Mouse (Mus musculus): Measurements from ENCODE around the gene Dnah2. TPM values are rescaled to one million over a fixed set of nuclear protein-coding genes. Genes with fewer than 3 reads are reported as not detected.

Dnah2 gene
- polyA plus RNA-seq, 1 experiment from 2014 or later: 6.9 TPM

DNA sequence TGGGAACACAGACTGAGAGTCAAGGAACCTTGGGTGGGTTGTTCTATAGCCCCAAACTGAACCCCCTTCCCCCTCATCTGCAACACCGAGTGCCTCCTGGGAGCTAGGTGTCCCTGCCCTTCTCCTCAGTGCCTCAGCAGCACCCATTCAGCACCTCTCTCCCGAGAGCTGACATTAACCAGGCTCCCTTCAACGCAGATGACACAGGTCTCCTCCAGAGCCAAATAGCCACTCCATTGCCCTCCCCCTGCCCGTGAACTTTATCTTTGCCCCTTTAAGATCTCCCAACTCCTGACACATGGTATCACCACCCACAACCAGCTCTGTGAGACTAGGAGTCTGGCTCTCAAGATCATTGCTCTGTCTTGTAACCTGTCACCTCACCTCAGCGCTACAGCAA, 10.3 kb upstream of the Dnah2 start:
- Histone ChIP-seq H3K27me3 (ENCODE audit: control insufficient read depth, insufficient read depth, low read length) (no peaks in the 10 kb centered on the region; the same call in 1 of the 2 replicates), H3K4me2 (ENCODE audit: low read depth, low read length) (peak overlapping the region; percentile 91), H3K4me1 (ENCODE audit: control insufficient read depth, insufficient read depth, low read length) (peaks cover 53% of the 10 kb centered on the region), H3K9me3 (ENCODE audit: control insufficient read depth, low read length) (no peaks in the 10 kb centered on the region), H3K36me3 (ENCODE audit: control insufficient read depth, insufficient read depth, low read length) (peaks cover 7% of the 10 kb centered on the region), H3K9ac (replicated peaks; ENCODE audit: low read depth, low read length) (peak overlapping the region; percentile 88), H3K4me3 (ENCODE audit: low read depth, low read length) (peak overlapping the region; percentile 87), H3K27ac (ENCODE audit: low read depth, low read length) (no peak overlapping the region; the same call in 1 of the 2 replicates)
- ATAC-seq (ENCODE audit: low read depth): no peak; the same call in 1 of the 2 replicates
- 14% methylated on average over 5 of the region's 5 CpGs for WGBS

DNA sequence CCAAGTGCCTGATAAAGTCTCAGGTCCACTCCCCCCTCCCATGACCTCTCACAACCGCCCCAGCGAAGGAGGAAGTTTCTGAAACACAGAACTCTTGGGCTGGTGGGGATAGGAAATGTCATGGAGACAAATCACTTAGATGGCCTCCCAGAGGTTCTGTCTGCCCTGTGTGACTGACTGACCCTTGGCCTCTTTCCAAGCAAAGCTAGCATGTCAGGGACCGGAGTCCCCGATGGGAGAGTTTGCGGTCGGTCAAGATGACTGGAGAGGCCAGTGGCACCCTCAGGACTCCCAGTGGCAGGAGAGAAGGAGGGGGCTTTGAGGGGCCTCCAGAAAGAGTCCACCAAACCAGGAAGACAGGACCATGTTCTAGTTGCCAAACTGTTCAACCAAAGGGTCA, 9.8 kb upstream of the Dnah2 start:
- Histone ChIP-seq H3K4me1 (ENCODE audit: control insufficient read depth, insufficient read depth, low read length) (peaks cover 58% of the 10 kb centered on the region), H3K27me3 (ENCODE audit: control insufficient read depth, insufficient read depth, low read length) (no peaks in the 10 kb centered on the region; the same call in 1 of the 2 replicates), H3K36me3 (ENCODE audit: control insufficient read depth, insufficient read depth, low read length) (peaks cover 7% of the 10 kb centered on the region), H3K4me2 (ENCODE audit: low read depth, low read length) (peak overlapping the region; percentile 91), H3K4me3 (ENCODE audit: low read depth, low read length) (peak overlapping the region; percentile 87), H3K9me3 (ENCODE audit: control insufficient read depth, low read length) (no peaks in the 10 kb centered on the region), H3K9ac (replicated peaks; ENCODE audit: low read depth, low read length) (peak overlapping the region; percentile 88), H3K27ac (ENCODE audit: low read depth, low read length) (no peak overlapping the region)
- WGBS: 21% methylated on average over 6 of the region's 6 CpGs
- no peak for ATAC-seq (ENCODE audit: low read depth)

DNA sequence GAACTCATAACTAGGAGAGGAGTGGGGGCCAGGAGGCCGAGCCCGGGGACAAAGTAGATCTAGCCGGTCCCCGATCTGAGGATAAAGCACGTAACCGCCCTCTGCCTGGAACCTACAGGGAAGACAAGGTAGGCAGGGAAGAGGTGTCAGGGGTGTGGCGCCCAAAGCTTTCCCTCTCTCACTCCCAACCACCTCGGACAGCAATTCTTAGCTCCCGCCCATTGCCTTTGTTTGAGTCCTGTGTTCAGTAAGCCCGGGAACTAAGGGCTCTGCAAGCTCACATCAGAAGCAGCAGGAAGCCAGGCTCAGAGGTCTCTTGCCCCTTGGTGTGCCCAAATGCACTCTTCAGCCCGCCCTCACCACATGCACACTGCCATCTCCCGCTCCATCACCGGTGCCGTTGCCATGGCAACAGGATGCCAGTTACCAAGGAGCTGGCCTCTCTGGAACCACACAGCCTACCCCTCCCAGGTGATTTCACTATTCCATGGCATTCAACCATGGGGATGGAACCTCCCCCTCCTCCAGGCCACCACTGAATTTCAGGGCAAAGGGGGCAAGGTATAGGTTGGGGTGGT, 8.6 kb upstream of the Dnah2 start:
- Histone ChIP-seq H3K9ac (replicated peaks; ENCODE audit: low read depth, low read length) (peak overlapping the region; percentile 37; the same call in 1 of the 2 replicates), H3K27me3 (ENCODE audit: control insufficient read depth, insufficient read depth, low read length) (no peaks in the 10 kb centered on the region; the same call in 1 of the 2 replicates), H3K4me1 (ENCODE audit: control insufficient read depth, insufficient read depth, low read length) (peaks cover 71% of the 10 kb centered on the region), H3K27ac (ENCODE audit: low read depth, low read length) (no peak overlapping the region; the same call in 1 of the 2 replicates), H3K9me3 (ENCODE audit: control insufficient read depth, low read length) (no peaks in the 10 kb centered on the region), H3K4me3 (ENCODE audit: low read depth, low read length) (peak overlapping the region; percentile 87), H3K36me3 (ENCODE audit: control insufficient read depth, insufficient read depth, low read length) (peaks cover 6% of the 10 kb centered on the region), H3K4me2 (ENCODE audit: low read depth, low read length) (peak overlapping the region; percentile 91)
- ATAC-seq (ENCODE audit: low read depth): no peak
- 15% methylated on average over 14 of the region's 14 CpGs for whole genome bisulfite sequencing

DNA sequence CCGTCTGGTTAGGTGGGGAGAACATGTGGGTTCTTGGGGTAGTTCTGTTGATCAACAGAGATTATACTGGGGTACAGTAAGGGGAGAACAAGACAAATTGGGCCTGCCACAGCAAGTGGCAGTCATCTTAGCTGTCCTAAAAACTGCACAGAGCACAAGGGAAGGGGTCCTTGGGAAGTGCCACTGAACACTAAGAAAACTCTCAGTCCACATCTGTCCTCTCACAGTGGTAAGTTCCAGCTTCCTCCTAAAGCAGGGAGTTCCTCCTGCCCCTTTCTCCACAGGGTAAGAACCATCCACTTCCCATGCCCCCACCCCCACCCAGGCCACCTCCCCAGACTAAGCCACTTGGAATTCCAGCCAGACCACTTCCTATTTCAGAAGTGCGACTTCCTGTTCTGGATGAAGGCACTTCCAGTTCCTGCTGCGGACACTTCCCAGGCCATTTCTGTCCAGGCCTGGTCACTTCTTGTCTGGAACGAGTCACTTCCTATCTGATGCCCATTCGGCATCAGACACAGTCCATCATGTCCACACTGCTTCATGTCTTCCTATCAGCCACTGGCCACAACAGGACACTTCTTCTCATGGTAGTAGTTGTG, 5.7 kb upstream of the Dnah2 start:
- H3K9ac ChIP-seq (replicated peaks; ENCODE audit: low read depth, low read length): no peak overlapping the region
- no peak for ATAC-seq (ENCODE audit: low read depth)
- no peak overlapping the region for H3K4me3 ChIP-seq (ENCODE audit: low read depth, low read length)
- WGBS: 75% methylated on average over 5 of the region's 5 CpGs
- no peaks in the 10 kb centered on the region for H3K9me3 ChIP-seq (ENCODE audit: control insufficient read depth, low read length)
- H3K4me2 ChIP-seq (ENCODE audit: low read depth, low read length): no peak overlapping the region
- 0 out of 2 replicates have a peak overlapping the region, but pooled peaks have one; percentile 35 for H3K27ac ChIP-seq (ENCODE audit: low read depth, low read length)
- no peaks in the 10 kb centered on the region for H3K27me3 ChIP-seq (ENCODE audit: control insufficient read depth, insufficient read depth, low read length)
- peaks cover 57% of the 10 kb centered on the region for H3K4me1 ChIP-seq (ENCODE audit: control insufficient read depth, insufficient read depth, low read length)
- H3K36me3 ChIP-seq (ENCODE audit: control insufficient read depth, insufficient read depth, low read length): no peaks in the 10 kb centered on the region

DNA sequence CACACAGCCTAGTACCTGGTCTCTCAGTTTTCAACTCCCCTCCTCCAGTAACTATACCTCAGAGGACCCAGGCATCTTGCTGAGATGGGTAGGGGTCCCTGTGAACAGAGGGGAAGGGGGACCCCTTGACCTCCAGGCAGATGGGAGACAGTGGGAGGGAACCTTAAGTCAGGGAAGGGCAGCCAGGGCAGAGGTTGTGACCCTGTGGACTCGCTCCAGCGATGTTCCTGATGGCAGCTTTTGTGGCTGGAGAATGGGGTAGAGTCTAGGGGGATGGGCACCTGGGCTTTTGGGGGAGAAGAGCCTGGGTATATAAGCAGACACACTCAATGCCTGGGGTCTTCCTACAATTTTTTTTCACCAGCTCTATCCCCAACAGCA, 4.4 kb upstream of the Dnah2 start:
- Histone ChIP-seq H3K4me3 (ENCODE audit: low read depth, low read length) (0 out of 2 replicates have a peak overlapping the region, but pooled peaks have one; percentile 4), H3K27ac (ENCODE audit: low read depth, low read length) (peak overlapping the region; percentile 84), H3K9me3 (ENCODE audit: control insufficient read depth, low read length) (no peaks in the 10 kb centered on the region), H3K4me2 (ENCODE audit: low read depth, low read length) (peak overlapping the region; percentile 36), H3K4me1 (ENCODE audit: control insufficient read depth, insufficient read depth, low read length) (peaks cover 56% of the 10 kb centered on the region), H3K27me3 (ENCODE audit: control insufficient read depth, insufficient read depth, low read length) (no peaks in the 10 kb centered on the region), H3K9ac (replicated peaks; ENCODE audit: low read depth, low read length) (peak overlapping the region; percentile 18), H3K36me3 (ENCODE audit: control insufficient read depth, insufficient read depth, low read length) (no peaks in the 10 kb centered on the region)
- ATAC-seq (ENCODE audit: low read depth): peak; percentile 40; the same call in 1 of the 2 replicates
- WGBS: 16% methylated on average over 2 of the region's 2 CpGs

DNA sequence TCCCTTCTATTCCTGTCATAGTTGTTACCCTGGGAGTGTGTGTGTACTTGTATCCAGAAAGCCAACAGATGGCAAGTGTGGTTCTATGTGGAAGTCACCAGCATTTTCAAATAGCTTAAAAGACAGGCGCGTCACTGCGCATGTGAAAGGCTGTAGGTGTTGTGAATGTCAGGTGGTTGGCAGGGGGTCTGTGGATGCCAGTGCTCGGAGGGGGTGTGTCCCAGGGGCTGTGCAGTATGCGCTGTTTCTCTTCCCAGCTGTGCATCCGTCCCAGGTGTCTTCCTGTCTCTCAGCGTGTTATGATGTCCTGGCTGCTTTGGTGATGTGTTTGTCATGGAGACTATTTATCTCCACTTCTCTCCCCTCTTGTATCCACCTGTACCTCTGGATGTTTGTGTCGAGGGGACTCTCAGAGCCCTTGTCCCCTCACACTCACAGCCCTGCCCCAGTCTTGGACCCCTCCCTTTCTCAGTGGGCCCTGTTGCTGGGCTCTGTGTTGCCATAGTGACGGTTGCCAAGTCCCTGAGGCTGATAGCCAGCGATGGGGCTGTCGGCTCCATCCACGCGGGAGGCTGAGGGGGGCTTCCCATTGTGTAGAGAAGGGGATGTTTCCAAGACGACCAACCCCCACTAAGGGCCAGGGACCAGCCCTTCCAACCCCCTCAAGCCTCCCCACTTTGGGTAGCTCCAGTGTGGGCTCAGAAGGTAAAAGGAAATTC, 3.9 kb upstream of the Dnah2 start:
- ATAC-seq (ENCODE audit: low read depth): peak; percentile 84
- peak overlapping the region; percentile 18 for H3K9ac ChIP-seq (replicated peaks; ENCODE audit: low read depth, low read length)
- no peaks in the 10 kb centered on the region for H3K27me3 ChIP-seq (ENCODE audit: control insufficient read depth, insufficient read depth, low read length)
- H3K36me3 ChIP-seq (ENCODE audit: control insufficient read depth, insufficient read depth, low read length): no peaks in the 10 kb centered on the region
- H3K4me3 ChIP-seq (ENCODE audit: low read depth, low read length): 0 out of 2 replicates have a peak overlapping the region, but pooled peaks have one; percentile 4
- H3K4me1 ChIP-seq (ENCODE audit: control insufficient read depth, insufficient read depth, low read length): peaks cover 56% of the 10 kb centered on the region
- peak overlapping the region; percentile 84 for H3K27ac ChIP-seq (ENCODE audit: low read depth, low read length)
- H3K4me2 ChIP-seq (ENCODE audit: low read depth, low read length): peak overlapping the region; percentile 36
- H3K9me3 ChIP-seq (ENCODE audit: control insufficient read depth, low read length): no peaks in the 10 kb centered on the region
- WGBS: 8% methylated on average over 14 of the region's 14 CpGs

DNA sequence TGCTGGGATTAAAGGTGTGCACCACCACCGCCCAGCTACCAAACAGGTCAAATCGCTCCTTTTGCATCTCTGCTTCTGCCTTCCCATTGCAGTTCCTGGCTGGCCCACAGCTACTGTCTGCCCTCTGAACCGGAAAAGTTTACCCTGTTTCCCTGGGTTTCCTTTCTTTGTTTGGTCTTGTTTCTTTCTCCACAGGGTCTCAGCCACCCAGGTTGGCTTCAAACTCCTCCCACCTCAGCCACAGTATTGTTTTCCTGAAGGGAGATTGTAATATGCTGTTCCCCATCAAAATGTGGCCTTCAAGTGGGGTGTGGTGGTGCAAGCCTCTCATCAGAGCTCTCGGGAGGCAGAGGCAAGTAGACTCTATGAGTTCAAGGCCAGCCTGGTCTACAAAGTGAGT, 2.4 kb upstream of the Dnah2 start:
- H3K36me3 ChIP-seq (ENCODE audit: control insufficient read depth, insufficient read depth, low read length): no peaks in the 10 kb centered on the region
- no peaks in the 10 kb centered on the region for H3K9me3 ChIP-seq (ENCODE audit: control insufficient read depth, low read length)
- no peak overlapping the region for H3K9ac ChIP-seq (replicated peaks; ENCODE audit: low read depth, low read length)
- no peak overlapping the region for H3K4me3 ChIP-seq (ENCODE audit: low read depth, low read length)
- H3K27me3 ChIP-seq (ENCODE audit: control insufficient read depth, insufficient read depth, low read length): no peaks in the 10 kb centered on the region
- no peak overlapping the region for H3K4me2 ChIP-seq (ENCODE audit: low read depth, low read length)
- peaks cover 49% of the 10 kb centered on the region for H3K4me1 ChIP-seq (ENCODE audit: control insufficient read depth, insufficient read depth, low read length)
- no peak for ATAC-seq (ENCODE audit: low read depth)
- 66% methylated on average over 4 of the region's 4 CpGs for WGBS
- no peak overlapping the region for H3K27ac ChIP-seq (ENCODE audit: low read depth, low read length)

DNA sequence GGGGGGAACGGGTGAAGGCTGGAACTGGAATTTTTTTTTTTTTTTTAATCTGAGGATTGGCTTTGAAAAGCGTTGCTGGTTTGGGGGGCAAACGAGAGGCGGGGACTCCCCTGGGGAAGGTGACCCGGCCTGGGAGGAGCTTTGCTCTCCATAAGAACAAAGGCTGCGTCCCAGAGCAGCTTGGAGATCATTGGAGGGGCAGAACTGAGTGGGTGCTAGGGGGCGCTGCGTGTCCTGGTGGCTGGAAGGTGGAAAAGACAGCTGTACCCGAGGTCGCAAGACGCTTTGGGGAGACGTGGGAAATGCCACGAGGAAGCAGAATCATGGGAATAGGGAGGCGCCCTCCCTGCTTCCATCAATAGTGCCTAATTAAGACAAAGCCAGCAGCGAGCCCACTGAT, 1.8 kb downstream of the Dnah2 start:
- no peak for ATAC-seq (ENCODE audit: low read depth)
- 2% methylated on average over 15 of the region's 15 CpGs for WGBS

More for the DNA sequence above, 1.8 kb downstream of the Dnah2 start:
- H3K36me3 ChIP-seq (ENCODE audit: control insufficient read depth, insufficient read depth, low read length): no peaks in the 10 kb centered on the region
- peak overlapping the region; percentile 65 for H3K9ac ChIP-seq (replicated peaks; ENCODE audit: low read depth, low read length)
- peaks cover 29% of the 10 kb centered on the region for H3K4me1 ChIP-seq (ENCODE audit: control insufficient read depth, insufficient read depth, low read length)
- peak overlapping the region; percentile 92 for H3K27ac ChIP-seq (ENCODE audit: low read depth, low read length)
- no peaks in the 10 kb centered on the region for H3K27me3 ChIP-seq (ENCODE audit: control insufficient read depth, insufficient read depth, low read length)
- peak overlapping the region; percentile 43 for H3K4me3 ChIP-seq (ENCODE audit: low read depth, low read length)
- H3K9me3 ChIP-seq (ENCODE audit: control insufficient read depth, low read length): no peaks in the 10 kb centered on the region
- peak overlapping the region; percentile 78 for H3K4me2 ChIP-seq (ENCODE audit: low read depth, low read length)
